Mouse (Mus musculus) ES-Bruce4 (cell line): ENCODE data around the gene Cux1. TPM values are rescaled to one million over a fixed set of nuclear protein-coding genes. Genes with fewer than 3 reads are reported as not detected.

Source experiments
- H3K27ac ChIP-seq: 2 replicates; pipeline ENCODE4 v1.5.1; 2012; ENCODE audit warnings: low read length, inconsistent platforms; ENCODE audit not compliant: insufficient read depth
- H3K27me3 ChIP-seq: 2 replicates; pipeline ENCODE4 v1.6.1; 2012; ENCODE audit warnings: mild to moderate bottlenecking, low read length, inconsistent platforms; ENCODE audit not compliant: control insufficient read depth, poor library complexity, insufficient read depth, severe bottlenecking
- H3K36me3 ChIP-seq: 2 replicates; pipeline ENCODE4 v1.6.1; 2012; ENCODE audit warnings: inconsistent platforms, mild to moderate bottlenecking, low read length, moderate library complexity; ENCODE audit not compliant: control insufficient read depth, poor library complexity, insufficient read depth, severe bottlenecking
- H3K4me1 ChIP-seq: one replicate; pipeline ENCODE4 v1.8.1; 2011; ENCODE audit warnings: low read length; ENCODE audit not compliant: control insufficient read depth, insufficient read depth
- H3K4me3 ChIP-seq: 2 replicates; pipeline ENCODE4 v1.5.1; 2011; ENCODE audit warnings: low read depth, mild to moderate bottlenecking, low read length
- H3K9ac ChIP-seq: 2 replicates; pipeline ENCODE4 v1.6.1; 2012; ENCODE audit warnings: low read depth, mild to moderate bottlenecking, inconsistent platforms; ENCODE audit not compliant: poor library complexity, severe bottlenecking
- H3K9me3 ChIP-seq: replicated peaks from 2 replicates; pipeline ENCODE4 v1.6.1; 2012; ENCODE audit warnings: mild to moderate bottlenecking, low read length, inconsistent platforms; ENCODE audit not compliant: control insufficient read depth, poor library complexity, insufficient read depth, severe bottlenecking
- CTCF ChIP-seq: IDR thresholded peaks from one replicate; pipeline ENCODE4 v1.8.1; 2011; ENCODE audit warnings: low read depth, low read length
- EP300 ChIP-seq: IDR thresholded peaks from 2 replicates; pipeline ENCODE4 v1.6.1; 2011; ENCODE audit warnings: low read depth, low read length; ENCODE audit not compliant: insufficient read depth
- POLR2A ChIP-seq: IDR thresholded peaks from one replicate; pipeline ENCODE4 v1.8.1; 2011; ENCODE audit warnings: low read length; ENCODE audit not compliant: insufficient read depth
- polyA plus RNA-seq: library from polyadenylated mRNA; stranded (reverse); fragments of >200 nt; gene quantifications from 2 replicates; pipeline ENCODE4 v1.2.4, GENCODE M21; 2011; ENCODE audit warnings: low read depth; ENCODE audit not compliant: missing spikeins, insufficient read depth, insufficient read length

Gene Cux1
- polyA plus RNA-seq, 1 experiment = 37.0 TPM

DNA sequence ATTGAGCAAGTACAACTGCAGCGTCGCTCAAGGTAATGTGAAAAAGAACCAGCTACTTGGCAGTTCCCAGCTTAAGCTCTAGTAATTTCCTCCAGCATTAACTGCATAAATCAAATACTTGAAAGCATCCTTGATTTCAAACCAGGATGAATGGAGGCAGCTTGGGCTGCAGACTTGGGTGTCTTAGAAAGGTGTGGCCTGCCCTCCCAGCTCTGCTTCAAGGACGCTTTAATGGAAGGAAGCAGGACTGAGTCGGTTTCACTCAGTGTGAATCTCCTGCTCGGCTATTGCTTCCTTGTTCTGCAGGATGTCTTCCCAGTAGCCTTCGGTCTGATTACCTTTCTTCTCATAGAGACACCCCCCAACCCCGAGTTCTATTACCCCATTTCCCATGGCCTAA is 6.6 kb downstream of the Cux1 start:
- Histone ChIP-seq H3K4me3 (no peak overlapping the region), H3K36me3 (no peaks in the 10 kb centered on the region), H3K9ac (no peak overlapping the region), H3K4me1 (peaks cover 6% of the 10 kb centered on the region), H3K27ac (no peak overlapping the region), H3K27me3 (peaks cover 2% of the 10 kb centered on the region), H3K9me3 (no peaks in the 10 kb centered on the region)
- TF ChIP-seq EP300 (no peak), CTCF (no peak), POLR2A (no peak)

DNA sequence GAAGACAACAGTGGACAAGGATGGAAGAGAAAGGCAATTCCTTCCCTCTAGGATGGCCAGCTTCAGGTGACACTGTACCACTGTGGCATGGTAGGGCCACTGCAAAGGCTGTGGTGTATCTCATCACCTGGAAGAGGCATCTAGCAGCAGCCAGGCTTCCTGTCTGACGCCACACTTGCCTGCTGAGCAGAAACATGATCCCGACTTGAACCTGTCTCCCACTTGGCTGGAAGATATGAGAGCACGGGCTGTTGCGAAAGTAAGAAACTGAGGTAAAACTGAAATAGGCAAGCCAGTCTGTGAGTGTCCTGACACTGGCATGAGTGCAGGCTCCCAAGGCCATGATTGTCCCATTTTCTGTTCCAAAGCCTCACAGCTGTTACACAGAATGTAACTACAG is 9.8 kb downstream of the Cux1 start:
- H3K9ac ChIP-seq = no peak overlapping the region
- no peaks in the 10 kb centered on the region for H3K27me3 ChIP-seq
- H3K36me3 ChIP-seq = no peaks in the 10 kb centered on the region
- H3K9me3 ChIP-seq = no peaks in the 10 kb centered on the region
- no peak overlapping the region for H3K4me3 ChIP-seq
- no peak overlapping the region for H3K27ac ChIP-seq
- TF ChIP-seq POLR2A (no peak), CTCF (no peak), EP300 (no peak)
- peaks cover 5% of the 10 kb centered on the region for H3K4me1 ChIP-seq

DNA sequence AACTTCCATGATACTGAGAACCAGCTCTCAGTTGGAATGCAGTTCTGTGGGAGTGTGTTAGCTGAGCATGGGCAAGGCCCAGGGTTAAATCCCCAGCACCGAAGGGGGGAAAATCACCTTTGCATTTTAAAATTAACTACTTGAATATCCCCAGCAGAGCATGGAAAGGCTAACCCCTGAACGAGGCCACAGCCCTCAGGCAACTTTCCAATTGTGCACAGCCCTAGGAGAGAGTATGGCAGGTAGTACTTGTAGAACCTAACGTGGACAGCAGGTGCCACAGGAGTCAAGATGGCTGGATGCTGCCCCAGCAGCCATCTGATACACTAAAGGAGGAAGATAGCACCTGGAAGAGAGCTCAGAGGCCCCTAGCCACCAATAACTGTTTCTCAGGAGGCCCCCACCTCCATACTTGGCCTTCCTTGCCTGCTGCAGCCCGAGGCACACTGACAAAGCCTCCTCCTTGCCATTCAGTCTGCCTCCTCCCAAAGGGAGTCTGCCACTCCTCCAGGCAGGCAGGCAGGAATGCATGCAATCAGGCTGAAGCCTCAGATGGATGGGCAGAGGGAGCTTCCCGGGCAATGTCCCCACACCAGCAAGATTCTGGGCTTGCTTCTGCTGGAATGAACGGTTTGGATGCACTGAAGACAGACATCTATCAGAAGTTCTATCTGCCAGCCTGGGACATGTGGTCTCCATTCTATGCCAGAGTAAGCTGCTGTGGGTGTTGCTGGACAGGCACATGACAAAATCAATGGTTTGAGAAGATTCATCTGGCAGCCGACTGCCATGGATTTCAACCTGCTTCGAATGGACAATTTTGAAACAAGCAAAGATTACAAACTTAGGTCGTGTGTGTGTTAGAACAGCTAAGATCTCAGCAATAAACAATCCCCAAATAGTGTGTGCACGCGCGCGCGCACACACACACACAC is 10.7 kb downstream of the Cux1 start:
- Histone ChIP-seq H3K9ac (no peak overlapping the region), H3K27me3 (no peaks in the 10 kb centered on the region), H3K4me1 (peaks cover 6% of the 10 kb centered on the region), H3K9me3 (no peaks in the 10 kb centered on the region), H3K36me3 (no peaks in the 10 kb centered on the region), H3K27ac (no peak overlapping the region), H3K4me3 (no peak overlapping the region)
- TF ChIP-seq EP300 (no peak), CTCF (no peak), POLR2A (no peak)

DNA sequence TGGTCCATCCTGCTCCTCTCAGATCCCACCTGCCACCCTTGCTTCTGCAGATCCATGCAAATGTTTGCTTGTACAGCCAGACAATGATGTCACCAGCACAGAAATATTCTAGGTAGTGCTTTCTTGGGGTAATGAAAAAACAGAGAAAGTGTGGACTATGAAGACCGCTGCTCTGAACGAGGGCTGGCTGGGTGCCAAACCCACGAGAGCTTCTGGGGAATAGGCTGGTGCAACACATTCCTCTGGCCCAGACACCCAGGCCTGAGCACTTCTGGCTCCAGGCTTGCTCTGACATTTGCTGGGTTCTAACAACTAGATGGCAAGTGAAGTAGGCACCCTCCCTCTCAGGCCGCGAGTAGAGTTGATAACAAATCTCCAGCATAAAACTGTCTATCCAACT is 11.6 kb downstream of the Cux1 start:
- TF ChIP-seq CTCF (no peak), EP300 (no peak), POLR2A (no peak)
- no peak overlapping the region for H3K27ac ChIP-seq
- no peaks in the 10 kb centered on the region for H3K9me3 ChIP-seq
- H3K27me3 ChIP-seq = no peaks in the 10 kb centered on the region
- H3K36me3 ChIP-seq = no peaks in the 10 kb centered on the region
- H3K4me3 ChIP-seq = no peak overlapping the region
- peaks cover 6% of the 10 kb centered on the region for H3K4me1 ChIP-seq
- H3K9ac ChIP-seq = no peak overlapping the region

DNA sequence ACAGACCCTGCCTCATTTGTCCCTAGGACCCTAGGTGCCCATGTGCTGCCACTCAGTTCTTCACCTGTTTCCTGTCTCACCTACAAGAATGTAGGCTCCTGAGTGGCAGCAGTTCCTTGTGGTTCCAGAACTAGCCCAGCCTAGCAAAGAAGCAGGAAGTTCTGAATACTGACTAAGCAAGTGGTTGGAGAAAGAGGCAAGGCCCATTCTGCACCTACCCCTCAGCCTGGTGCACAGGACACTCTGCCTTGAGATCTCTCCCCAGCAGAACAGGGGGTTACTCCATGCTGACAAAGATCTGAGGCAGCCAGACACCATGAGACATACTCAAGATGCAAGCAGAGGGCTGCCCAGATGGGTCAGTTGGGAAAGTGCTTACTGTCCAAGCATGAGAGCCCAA is 14.5 kb downstream of the Cux1 start:
- H3K27ac ChIP-seq = no peak overlapping the region
- no peak overlapping the region for H3K4me3 ChIP-seq
- H3K9me3 ChIP-seq = no peaks in the 10 kb centered on the region
- H3K36me3 ChIP-seq = no peaks in the 10 kb centered on the region
- no peak overlapping the region for H3K9ac ChIP-seq
- peaks cover 11% of the 10 kb centered on the region for H3K4me1 ChIP-seq
- H3K27me3 ChIP-seq = no peaks in the 10 kb centered on the region
- no peak for TF ChIP-seq CTCF
- no peak for TF ChIP-seq POLR2A
- no peak for TF ChIP-seq EP300

DNA sequence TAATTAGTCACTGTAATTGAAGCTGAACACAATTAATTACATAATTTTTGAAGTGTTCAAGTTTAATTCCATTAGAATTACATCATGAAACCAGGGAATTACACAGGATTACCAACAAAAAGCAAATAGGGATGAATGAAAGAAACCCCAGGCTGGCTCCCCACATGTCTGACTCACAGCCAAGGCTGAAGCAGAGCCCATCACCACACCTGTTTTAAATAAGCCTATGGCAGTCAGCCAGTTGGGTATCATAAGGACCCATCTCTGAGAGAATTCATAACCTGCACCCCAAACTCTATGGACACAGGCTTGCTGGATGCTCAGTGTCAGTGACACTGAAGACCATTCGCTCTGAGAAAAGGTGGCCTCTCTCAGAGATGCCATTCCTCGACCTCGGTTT is 15.2 kb downstream of the Cux1 start:
- TF ChIP-seq CTCF (no peak), POLR2A (no peak), EP300 (no peak)
- no peak overlapping the region for H3K27ac ChIP-seq
- H3K4me1 ChIP-seq = peaks cover 11% of the 10 kb centered on the region

More for the DNA sequence above, 15.2 kb downstream of the Cux1 start:
- H3K9me3 ChIP-seq = no peaks in the 10 kb centered on the region
- no peaks in the 10 kb centered on the region for H3K27me3 ChIP-seq
- no peak overlapping the region for H3K4me3 ChIP-seq
- no peaks in the 10 kb centered on the region for H3K36me3 ChIP-seq
- H3K9ac ChIP-seq = no peak overlapping the region
